9 mouse cellular contexts compared by ENCODE assay signal in genomic region chrX:103694381-103694780, GRCm38 (mm10).
DNase-seq lines count a peak whose midpoint lies in the region; ATAC-seq lines count a peak whose summit lies in the region.
"Had no signal": no experiment of that assay in that cellular context is flagged by ENCODE, and none has a peak within 500 bp of the region (broad histone marks: within the 10 kb centered on the region; RNA-seq: fewer than 3 reads in every experiment).

No protein-coding gene starts in this region.

- H3K36me3 ChIP-seq in heart, embryonic 14.5 days (ENCODE audit: control insufficient read depth, insufficient read depth, low read length): no peaks in the 10 kb centered on the region
- no peaks in the 10 kb centered on the region for H3K36me3 ChIP-seq in embryonic facial prominence, embryonic 10.5 days (replicated peaks)
- no peaks in the 10 kb centered on the region for H3K36me3 ChIP-seq in hindbrain, embryonic 14.5 days (replicated peaks; ENCODE audit: control insufficient read depth, insufficient read depth)
- H3K36me3 ChIP-seq in midbrain, embryonic 11.5 days (ENCODE audit: control insufficient read depth, insufficient read depth, low read length): no peaks in the 10 kb centered on the region

- peaks cover 66% of the 10 kb centered on the region for H3K27me3 ChIP-seq in heart, embryonic 14.5 days (ENCODE audit: control insufficient read depth, insufficient read depth, low read length)
- peaks cover 100% of the 10 kb centered on the region for H3K27me3 ChIP-seq in embryonic facial prominence, embryonic 10.5 days (replicated peaks; ENCODE audit: low read depth, poor library complexity, severe bottlenecking)
- peaks cover 85% of the 10 kb centered on the region for H3K27me3 ChIP-seq in hindbrain, embryonic 14.5 days (ENCODE audit: control insufficient read depth, insufficient read depth, low read length)
- peaks cover 79% of the 10 kb centered on the region for H3K27me3 ChIP-seq in midbrain, embryonic 11.5 days (ENCODE audit: control insufficient read depth, insufficient read depth, low read length)

- WGBS in heart, embryonic 14.5 days: 26% methylated on average over 10 of the region's 10 CpGs
- WGBS in embryonic facial prominence, embryonic 10.5 days: 25% methylated on average over 10 of the region's 10 CpGs
- 26% methylated on average over 10 of the region's 10 CpGs for WGBS in hindbrain, embryonic 14.5 days
- 24% methylated on average over 10 of the region's 10 CpGs for WGBS in midbrain, embryonic 11.5 days

- no peak for ATAC-seq in heart, embryonic 14.5 days (ENCODE audit: insufficient number of reproducible peaks, insufficient read depth, low FRiP score, low read depth)
- ATAC-seq in hindbrain, embryonic 14.5 days (ENCODE audit: low FRiP score): no peak
- no peak for ATAC-seq in midbrain, embryonic 11.5 days (ENCODE audit: low FRiP score)

- peak overlapping the region; percentile 76 for H3K4me2 ChIP-seq in heart, embryonic 14.5 days (ENCODE audit: low read length)
- peak overlapping the region; percentile 80 for H3K4me2 ChIP-seq in hindbrain, embryonic 14.5 days (replicated peaks)
- H3K4me2 ChIP-seq in midbrain, embryonic 11.5 days: peak overlapping the region; percentile 64

- peak overlapping the region; percentile 65; the same call in 1 of the 2 replicates for H3K9ac ChIP-seq in heart, embryonic 14.5 days (ENCODE audit: low read length)
- peak overlapping the region; percentile 62 for H3K9ac ChIP-seq in hindbrain, embryonic 14.5 days
- no peak overlapping the region for H3K9ac ChIP-seq in midbrain, embryonic 11.5 days (ENCODE audit: low read length)

- H3K27ac ChIP-seq in heart, embryonic 14.5 days (replicated peaks in 1 of 2; ENCODE audit: control insufficient read depth in 1 of 2, insufficient read depth in 1 of 2, low read depth in 2 of 2, low read length in 2 of 2): no peak overlapping the region
- 0 out of 2 replicates have a peak overlapping the region, but pooled peaks have one; percentile 54 for H3K27ac ChIP-seq in embryonic facial prominence, embryonic 10.5 days (replicated peaks)
- no peak overlapping the region for H3K27ac ChIP-seq in hindbrain, embryonic 14.5 days
- H3K27ac ChIP-seq in midbrain, embryonic 11.5 days (ENCODE audit: low read depth, low read length): no peak overlapping the region

- DNase-seq in heart, adult 9 months (ENCODE audit: low spot score in 2 of 2): no peak
- DNase-seq in embryonic facial prominence, embryonic 10.5 days (ENCODE audit: low spot score): no peak
- DNase-seq in hindbrain, embryonic 14.5 days (ENCODE audit: low spot score): no peak
- no peak for DNase-seq in midbrain, embryonic 11.5 days (ENCODE audit: low spot score, missing footprints)
- no peak for DNase-seq in right cerebral cortex, postnatal 36 days (ENCODE audit: low spot score in 2 of 2)
- DNase-seq in embryo, embryonic 11 days: no peak
- DNase-seq in right cerebral cortex, postnatal 14 days: no peak
- DNase-seq: kidney, postnatal 4 days had no signal

- H3K4me1 ChIP-seq in heart, embryonic 14.5 days (ENCODE audit: control insufficient read depth in 2 of 2, insufficient read depth in 2 of 2, low read length in 2 of 2): peaks cover 0 to 6% of the 10 kb centered on the region in 2 experiments; a peak in 3 of 4 replicates
- H3K4me1 ChIP-seq in embryonic facial prominence, embryonic 10.5 days: peaks cover 25% of the 10 kb centered on the region
- peaks cover 9% of the 10 kb centered on the region for H3K4me1 ChIP-seq in hindbrain, embryonic 14.5 days (replicated peaks; ENCODE audit: control insufficient read depth, insufficient read depth, low read length)
- H3K4me1 ChIP-seq in midbrain, embryonic 11.5 days (ENCODE audit: control insufficient read depth, insufficient read depth, low read length): peaks cover 2% of the 10 kb centered on the region; the same call in 1 of the 2 replicates

- peak overlapping the region; percentile 45 to 49; a peak in 3 of 4 replicates for H3K4me3 ChIP-seq in heart, embryonic 14.5 days (ENCODE audit: control insufficient read depth in 1 of 2, insufficient read depth in 1 of 2, low read depth in 1 of 2, low read length in 2 of 2)
- H3K4me3 ChIP-seq in embryonic facial prominence, embryonic 10.5 days: peak overlapping the region; percentile 59
- peak overlapping the region; percentile 40; the same call in 1 of the 2 replicates for H3K4me3 ChIP-seq in hindbrain, embryonic 14.5 days (replicated peaks; ENCODE audit: low read length)
- H3K4me3 ChIP-seq in midbrain, embryonic 11.5 days (ENCODE audit: low read depth, low read length): peak overlapping the region; percentile 34

- no peaks in the 10 kb centered on the region for H3K9me3 ChIP-seq in heart, embryonic 14.5 days (ENCODE audit: control insufficient read depth, low read length)
- H3K9me3 ChIP-seq in embryonic facial prominence, embryonic 10.5 days: no peaks in the 10 kb centered on the region
- H3K9me3 ChIP-seq in hindbrain, embryonic 14.5 days (ENCODE audit: control insufficient read depth, low read length): no peaks in the 10 kb centered on the region
- no peaks in the 10 kb centered on the region for H3K9me3 ChIP-seq in midbrain, embryonic 11.5 days (ENCODE audit: control insufficient read depth, low read length)
